Mouse (Mus musculus) adipocyte (in vitro differentiated cells): ENCODE measurements at regions not wholly inside any gene's neighbourhood (a gene's known extent, or its start where the extent isn't known, plus 50 kb on each side); places are given as distances from the start of the nearest gene placed in this dataset.

Experiments
- DNase-seq: peaks from one replicate; pipeline ENCODE4 v3.0.0-alpha.2; 2016; ENCODE audit warnings: low spot score

- no peak for DNase-seq
These were observed 89.5 kb upstream of the Cdkn2b start for GRCm38 (mm10) chr4:89400342-89400741.

GRCm38 (mm10) chr4:89399277-89399676 lies 88.4 kb upstream of the Cdkn2b start:
- no peak for DNase-seq

GRCm38 (mm10) chr4:89396020-89396419 lies 85.2 kb upstream of the Cdkn2b start:
- DNase-seq: no peak

- DNase-seq: no peak
These were observed 84.5 kb upstream of the Cdkn2b start for GRCm38 (mm10) chr4:89395336-89395735.

GRCm38 (mm10) chr4:89393251-89393711 lies 82.4 kb upstream of the Cdkn2b start:
- peak; percentile 86 for DNase-seq

- no peak for DNase-seq
These were observed 82.0 kb upstream of the Cdkn2b start for GRCm38 (mm10) chr4:89392791-89393190.

- no peak for DNase-seq
These were observed 80.8 kb upstream of the Cdkn2b start for GRCm38 (mm10) chr4:89391463-89392308.

GRCm38 (mm10) chr4:89383548-89383947 lies 72.7 kb upstream of the Cdkn2b start:
- no peak for DNase-seq

GRCm38 (mm10) chr4:89382434-89382976 lies 71.7 kb upstream of the Cdkn2b start:
- no peak for DNase-seq

- DNase-seq: no peak
These were observed 70.9 kb upstream of the Cdkn2b start for GRCm38 (mm10) chr4:89381763-89382162.

GRCm38 (mm10) chr4:89381077-89381476 lies 70.2 kb upstream of the Cdkn2b start:
- DNase-seq: no peak

- no peak for DNase-seq
These were observed 69.6 kb upstream of the Cdkn2b start for GRCm38 (mm10) chr4:89380330-89380945.

- no peak for DNase-seq
These were observed 68.9 kb upstream of the Cdkn2b start for GRCm38 (mm10) chr4:89379622-89380329.

GRCm38 (mm10) chr4:89372631-89373030 lies 61.8 kb upstream of the Cdkn2b start:
- DNase-seq: no peak

GRCm38 (mm10) chr4:89368850-89369524 lies 58.1 kb upstream of the Cdkn2b start:
- DNase-seq: no peak

GRCm38 (mm10) chr4:89366581-89367141 lies 55.8 kb upstream of the Cdkn2b start:
- DNase-seq: no peak

- DNase-seq: no peak
These were observed 55.0 kb upstream of the Cdkn2b start for GRCm38 (mm10) chr4:89365875-89366274.

- DNase-seq: no peak
These were observed 52.4 kb upstream of the Cdkn2b start for GRCm38 (mm10) chr4:89363150-89363683.

GRCm38 (mm10) chr4:89362650-89363049 lies 51.8 kb upstream of the Cdkn2b start:
- DNase-seq: no peak

GRCm38 (mm10) chr4:89361316-89361715 lies 50.5 kb upstream of the Cdkn2b start:
- no peak for DNase-seq
